Mouse (Mus musculus) stomach, postnatal 0 days (tissue): ENCODE measurements around the gene Slc22a30. TPM values are rescaled to one million over a fixed set of nuclear protein-coding genes. Genes with fewer than 3 reads are reported as not detected.
"Not testable (repeated sequence)": the region's sequence is repeated elsewhere in the genome, so short reads cannot be mapped to it uniquely, and the experiment has no call there.

ENCODE experiments used
- ATAC-seq: fragments of 200-750 bp; cut with Nextera tagmentation; 2 replicates; pipeline ENCODE4 v1.8.0; 2017; ENCODE audit not compliant: low FRiP score, low TSS enrichment
- DNase-seq: peaks from one replicate; pipeline ENCODE4 v3.0.0-alpha.2; 2016; ENCODE audit warnings: low spot score
- H3K27ac ChIP-seq: fragments of 300-500 bp; sonication (generic); replicated peaks from 2 replicates; pipeline ENCODE4 v1.5.1; 2014; ENCODE audit warnings: mild to moderate bottlenecking, control low read depth
- H3K27me3 ChIP-seq: fragments of 300-500 bp; sonication (generic); 2 replicates; pipeline ENCODE4 v1.6.1; 2014; ENCODE audit warnings: low read length; ENCODE audit not compliant: control insufficient read depth, insufficient read depth
- H3K36me3 ChIP-seq: fragments of 300-500 bp; sonication (generic); 2 replicates; pipeline ENCODE4 v1.6.1; 2014; ENCODE audit warnings: low read length, mixed read lengths; ENCODE audit not compliant: control insufficient read depth, insufficient read depth
- H3K4me1 ChIP-seq: fragments of 300-500 bp; sonication (generic); replicated peaks from 2 replicates; pipeline ENCODE4 v1.6.1; 2014; ENCODE audit warnings: antibody characterized with exemption; ENCODE audit not compliant: control insufficient read depth, insufficient read depth
- H3K4me2 ChIP-seq: fragments of 300-500 bp; sonication (generic); replicated peaks from 2 replicates; pipeline ENCODE4 v1.6.1; 2014; ENCODE audit warnings: low read depth, mild to moderate bottlenecking, control low read depth, moderate library complexity
- H3K4me3 ChIP-seq: fragments of 300-500 bp; sonication (generic); 2 replicates; pipeline ENCODE4 v1.5.1; 2014; ENCODE audit warnings: low read depth, low read length, control low read depth
- H3K9ac ChIP-seq: fragments of 300-500 bp; sonication (generic); 2 replicates; pipeline ENCODE4 v1.6.1; 2014; ENCODE audit warnings: mild to moderate bottlenecking, low read length, control low read depth, mixed read lengths
- H3K9me3 ChIP-seq: fragments of 300-500 bp; sonication (generic); 2 replicates; pipeline ENCODE4 v1.6.1; 2016; ENCODE audit warnings: low read length; ENCODE audit not compliant: control insufficient read depth
- CTCF ChIP-seq: IDR thresholded peaks from 2 replicates; pipeline ENCODE4 v1.5.1; 2016; ENCODE audit warnings: antibody characterized with exemption, low read depth, mild to moderate bottlenecking, moderate library complexity
- EP300 ChIP-seq: optimal IDR thresholded peaks from 2 replicates; pipeline ENCODE3; 2016; ENCODE audit warnings: antibody characterized with exemption
- WGBS: fragments of 180-500 bp; shearing (Covaris S2); extraction: QIAGEN DNeasy Blood & Tissue Kit; methylation state at CpG from one replicate; pipeline ENCODE4 v1.1.7; 2014; 5-methylcytosine and 5-hydroxymethylcytosine counted together
- polyA plus RNA-seq: library from polyadenylated mRNA; unstranded; fragments of >200 nt; fragmentation: Nextera tagmentation; extraction: Ambion mirVana; gene quantifications from 2 replicates; pipeline ENCODE4 v1.2.1, GENCODE M21; 2015

The Slc22a30 gene
- polyA plus RNA-seq, result not detected in 2 replicates

GRCm38 (mm10) chr19:8405011-8405410, at the start of gene Slc22a30:
Gene Slc22a30, minus strand, starts transcription at chr19:8405111.
- H3K9me3 ChIP-seq, H3K4me3 ChIP-seq, H3K27ac ChIP-seq, H3K36me3 ChIP-seq, H3K4me1 ChIP-seq, DNase-seq, H3K4me2 ChIP-seq, H3K9ac ChIP-seq, H3K27me3 ChIP-seq, ATAC-seq: not testable (repeated sequence)
- WGBS, result 84% methylated on average over 1 of the region's 2 CpGs

GRCm38 (mm10) chr19:8448321-8448720, 43.4 kb upstream of the Slc22a30 start:
- no peak overlapping the region for H3K4me3 ChIP-seq

GRCm38 (mm10) chr19:8447516-8447915, 42.6 kb upstream of the Slc22a30 start:
- no peak overlapping the region for H3K9ac ChIP-seq
- H3K9me3 ChIP-seq, result no peaks in the 10 kb centered on the region
- no peak overlapping the region for H3K27ac ChIP-seq
- WGBS, result 73% methylated on average over 1 of the region's 1 CpGs
- ATAC-seq (no peak), DNase-seq (no peak)
- H3K4me1 ChIP-seq, result no peaks in the 10 kb centered on the region
- no peak overlapping the region for H3K4me3 ChIP-seq
- H3K27me3 ChIP-seq, result no peaks in the 10 kb centered on the region
- H3K4me2 ChIP-seq, result no peak overlapping the region
- TF ChIP-seq EP300, result no peak
- TF ChIP-seq CTCF, result no peak
- no peaks in the 10 kb centered on the region for H3K36me3 ChIP-seq

More at GRCm38 (mm10) chr19:8448321-8448720, 43.4 kb upstream of the Slc22a30 start:
- TF ChIP-seq EP300, result no peak
- no peak for TF ChIP-seq CTCF
- Histone ChIP-seq H3K4me2 (no peak overlapping the region), H3K36me3 (no peaks in the 10 kb centered on the region), H3K27ac (no peak overlapping the region), H3K4me1 (no peaks in the 10 kb centered on the region), H3K9ac (no peak overlapping the region), H3K9me3 (no peaks in the 10 kb centered on the region), H3K27me3 (no peaks in the 10 kb centered on the region)
- 62% methylated on average over 2 of the region's 2 CpGs for WGBS
- ATAC-seq, result no peak
- no peak for DNase-seq

GRCm38 (mm10) chr19:8431051-8431662, 26.2 kb upstream of the Slc22a30 start:
- Histone ChIP-seq H3K27me3 (no peaks in the 10 kb centered on the region), H3K9ac (no peak overlapping the region), H3K4me2 (no peak overlapping the region), H3K27ac (no peak overlapping the region), H3K4me1 (no peaks in the 10 kb centered on the region), H3K9me3 (no peaks in the 10 kb centered on the region), H3K4me3 (no peak overlapping the region), H3K36me3 (no peaks in the 10 kb centered on the region)
- WGBS, result 65% methylated on average over 5 of the region's 5 CpGs
- TF ChIP-seq CTCF (no peak), EP300 (no peak)
- no peak for ATAC-seq
- DNase-seq, result no peak

GRCm38 (mm10) chr19:8407290-8408021, 2.5 kb upstream of the Slc22a30 start:
- not testable (repeated sequence) for H3K27me3 ChIP-seq, H3K4me3 ChIP-seq, H3K9ac ChIP-seq, H3K4me1 ChIP-seq, H3K4me2 ChIP-seq, ATAC-seq, H3K36me3 ChIP-seq, H3K27ac ChIP-seq, H3K9me3 ChIP-seq, DNase-seq
- WGBS, result 57% methylated on average over 14 of the region's 14 CpGs

Other genes with a start within 250 kb of the Slc22a30 start
- gene Slc22a29, start 186.2 kb downstream of the Slc22a30 start, polyA plus RNA-seq, result 0.21 and 0.53 TPM in 2 replicates
- 0.06 TPM in 1 of 2 replicates, not detected in the other for gene Slc22a8, start 186.1 kb upstream of the Slc22a30 start, polyA plus RNA-seq
- gene Slc22a6, start 212.9 kb upstream of the Slc22a30 start, polyA plus RNA-seq, result not detected in 2 replicates